Comparison of ENCODE assay signal across 8 mouse cellular contexts in the genomic region with DNA sequence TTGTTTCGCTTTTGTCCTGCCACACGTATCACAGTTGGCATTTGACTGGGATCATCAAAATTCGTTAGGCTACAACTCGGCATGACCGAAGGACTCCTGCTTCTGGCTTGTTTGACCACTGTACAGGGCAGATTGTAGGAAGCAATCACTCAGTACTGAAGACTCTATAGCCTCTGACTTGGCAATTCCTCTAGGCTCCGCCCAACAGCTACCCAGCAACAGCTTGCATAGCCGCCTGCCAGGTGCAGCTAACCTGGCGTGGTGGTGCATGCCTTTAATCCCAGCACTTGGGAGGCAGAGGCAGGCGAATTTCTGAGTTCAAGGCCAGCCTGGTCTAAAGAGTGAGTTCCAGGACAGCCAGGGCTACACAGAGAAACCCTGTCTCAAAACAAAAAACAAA.
A peak's percentile ranks its signal among the peaks of the same experiment; 100 is the strongest.
DNase-seq lines count a peak whose midpoint lies in the region; ATAC-seq and TF ChIP-seq lines count a peak whose summit lies in the region.
"Not testable (repeated sequence)": the region's sequence is repeated elsewhere in the genome, so short reads cannot be mapped to it uniquely, and the experiment has no call there.

No protein-coding gene starts in this region.

- peak; percentile 16 to 21 for DNase-seq in cerebellum, postnatal 14 days
- not testable (repeated sequence) for DNase-seq in hindbrain, embryonic 14.5 days (ENCODE audit: low spot score); hindbrain, postnatal 0 days (ENCODE audit: low spot score)

- H3K9me3 ChIP-seq in ES-Bruce4 (replicated peaks; ENCODE audit: control insufficient read depth, insufficient read depth, low read length, poor library complexity, severe bottlenecking); forebrain, embryonic 12.5 days; forebrain, embryonic 16.5 days (ENCODE audit: control insufficient read depth, low read length); hindbrain, embryonic 14.5 days (ENCODE audit: control insufficient read depth, low read length); hindbrain, postnatal 0 days (ENCODE audit: low read length); midbrain, embryonic 15.5 days; neural tube, embryonic 13.5 days: not testable (repeated sequence)

- not testable (repeated sequence) for H3K27me3 ChIP-seq in ES-Bruce4 (ENCODE audit: control insufficient read depth, insufficient read depth, low read length, poor library complexity, severe bottlenecking); forebrain, embryonic 12.5 days; forebrain, embryonic 16.5 days (replicated peaks; ENCODE audit: control insufficient read depth, insufficient read depth, low read length); hindbrain, embryonic 14.5 days (ENCODE audit: control insufficient read depth, insufficient read depth, low read length); hindbrain, postnatal 0 days (ENCODE audit: insufficient read depth, low read length); midbrain, embryonic 15.5 days (replicated peaks); neural tube, embryonic 13.5 days

- not testable (repeated sequence) for H3K9ac ChIP-seq in ES-Bruce4 (ENCODE audit: low read depth, poor library complexity, severe bottlenecking); forebrain, embryonic 12.5 days; forebrain, embryonic 16.5 days (replicated peaks; ENCODE audit: low read depth, low read length); hindbrain, embryonic 14.5 days; hindbrain, postnatal 0 days (replicated peaks; ENCODE audit: low read length); midbrain, embryonic 15.5 days; neural tube, embryonic 13.5 days

- WGBS in forebrain, embryonic 12.5 days, result 88% methylated on average over 9 of the region's 9 CpGs
- WGBS in forebrain, embryonic 16.5 days, result 80% methylated on average over 9 of the region's 9 CpGs
- WGBS in hindbrain, embryonic 14.5 days, result 88% methylated on average over 9 of the region's 9 CpGs
- WGBS in hindbrain, postnatal 0 days, result 69% methylated on average over 9 of the region's 9 CpGs
- 82% methylated on average over 9 of the region's 9 CpGs for WGBS in midbrain, embryonic 15.5 days
- WGBS in neural tube, embryonic 13.5 days, result 87% methylated on average over 9 of the region's 9 CpGs

- peak overlapping the region; percentile 9; the same call in 1 of the 2 replicates for H3K4me3 ChIP-seq in ES-Bruce4 (ENCODE audit: low read depth, low read length)
- not testable (repeated sequence) for H3K4me3 ChIP-seq in forebrain, embryonic 12.5 days (replicated peaks); forebrain, embryonic 16.5 days (replicated peaks; ENCODE audit: low read length); hindbrain, embryonic 14.5 days (replicated peaks; ENCODE audit: low read length); hindbrain, postnatal 0 days (ENCODE audit: low read length); midbrain, embryonic 15.5 days; neural tube, embryonic 13.5 days

- TF ChIP-seq CTCF in ES-Bruce4 (IDR thresholded peaks at IDR 0.05; ENCODE audit: low read depth, low read length); hindbrain, postnatal 0 days (IDR thresholded peaks at IDR 0.05; ENCODE audit: low read depth): not testable (repeated sequence)

- not testable (repeated sequence) for H3K36me3 ChIP-seq in ES-Bruce4 (ENCODE audit: control insufficient read depth, insufficient read depth, low read length, poor library complexity, severe bottlenecking); forebrain, embryonic 12.5 days (replicated peaks); forebrain, embryonic 16.5 days (ENCODE audit: control insufficient read depth, insufficient read depth); hindbrain, embryonic 14.5 days (replicated peaks; ENCODE audit: control insufficient read depth, insufficient read depth); hindbrain, postnatal 0 days (ENCODE audit: insufficient read depth, low read length); midbrain, embryonic 15.5 days (replicated peaks); neural tube, embryonic 13.5 days

- not testable (repeated sequence) for ATAC-seq in forebrain, embryonic 12.5 days (ENCODE audit: low FRiP score); forebrain, embryonic 16.5 days; hindbrain, embryonic 14.5 days (ENCODE audit: low FRiP score); hindbrain, postnatal 0 days; midbrain, embryonic 15.5 days (replicated peaks); neural tube, embryonic 13.5 days (ENCODE audit: low read depth)

- not testable (repeated sequence) for H3K4me1 ChIP-seq in ES-Bruce4 (ENCODE audit: control insufficient read depth, insufficient read depth, low read length); hindbrain, postnatal 0 days (ENCODE audit: insufficient read depth, low read length); midbrain, embryonic 15.5 days
- H3K4me1 ChIP-seq in forebrain, embryonic 12.5 days, result peaks cover 13% of the 10 kb centered on the region
- H3K4me1 ChIP-seq in forebrain, embryonic 16.5 days (replicated peaks; ENCODE audit: control insufficient read depth, insufficient read depth, low read length), result peaks cover 21% of the 10 kb centered on the region
- peaks cover 12% of the 10 kb centered on the region for H3K4me1 ChIP-seq in hindbrain, embryonic 14.5 days (replicated peaks; ENCODE audit: control insufficient read depth, insufficient read depth, low read length)
- H3K4me1 ChIP-seq in neural tube, embryonic 13.5 days (replicated peaks), result peaks cover 19% of the 10 kb centered on the region

- TF ChIP-seq EP300 in ES-Bruce4 (IDR thresholded peaks at IDR 0.05; ENCODE audit: insufficient read depth, low read depth, low read length), result not testable (repeated sequence)

- not testable (repeated sequence) for H3K4me2 ChIP-seq in forebrain, embryonic 12.5 days; forebrain, embryonic 16.5 days (ENCODE audit: low read length); hindbrain, embryonic 14.5 days (replicated peaks); neural tube, embryonic 13.5 days
- peak overlapping the region; percentile 27; the same call in 1 of the 2 replicates for H3K4me2 ChIP-seq in hindbrain, postnatal 0 days (ENCODE audit: low read depth, low read length)
- H3K4me2 ChIP-seq in midbrain, embryonic 15.5 days, result 0 out of 2 replicates have a peak overlapping the region, but pooled peaks have one; percentile 20

- H3K27ac ChIP-seq in ES-Bruce4 (ENCODE audit: insufficient read depth, low read length), result peak overlapping the region; percentile 49
- 0 out of 2 replicates have a peak overlapping the region, but pooled peaks have one; percentile 36 for H3K27ac ChIP-seq in forebrain, embryonic 12.5 days
- peak overlapping the region; percentile 64 for H3K27ac ChIP-seq in forebrain, embryonic 16.5 days (ENCODE audit: low read length)
- peak overlapping the region; percentile 67; the same call in 1 of the 2 replicates for H3K27ac ChIP-seq in hindbrain, embryonic 14.5 days
- H3K27ac ChIP-seq in hindbrain, postnatal 0 days, result peak overlapping the region; percentile 60
- peak overlapping the region; percentile 49; the same call in 1 of the 2 replicates for H3K27ac ChIP-seq in midbrain, embryonic 15.5 days
- peak overlapping the region; percentile 34; the same call in 1 of the 2 replicates for H3K27ac ChIP-seq in neural tube, embryonic 13.5 days (replicated peaks)

- TF ChIP-seq POLR2A in ES-Bruce4 (IDR thresholded peaks at IDR 0.05; ENCODE audit: insufficient read depth, low read length), result not testable (repeated sequence)
